Mouse (Mus musculus) megakaryocyte, embryonic 14.5 days (primary cell): ENCODE results near the gene Cep128.

Source experiments
- FLI1 ChIP-seq: IDR thresholded peaks from 2 replicates; pipeline ENCODE4 v1.6.1; 2012; ENCODE audit warnings: low read length, inconsistent platforms, mixed read lengths
- GATA1 ChIP-seq: IDR thresholded peaks from 3 replicates; pipeline ENCODE4 v1.6.1; 2012; ENCODE audit warnings: mixed read lengths, low read length, inconsistent platforms, borderline replicate concordance

- no peak for TF ChIP-seq GATA1
- no peak for TF ChIP-seq FLI1
Measured at GRCm38 (mm10) chr12:91204330-91204729, 179.9 kb downstream of the Cep128 start.
